Mouse (Mus musculus): ENCODE data around the gene Zfyve1.

DNA sequence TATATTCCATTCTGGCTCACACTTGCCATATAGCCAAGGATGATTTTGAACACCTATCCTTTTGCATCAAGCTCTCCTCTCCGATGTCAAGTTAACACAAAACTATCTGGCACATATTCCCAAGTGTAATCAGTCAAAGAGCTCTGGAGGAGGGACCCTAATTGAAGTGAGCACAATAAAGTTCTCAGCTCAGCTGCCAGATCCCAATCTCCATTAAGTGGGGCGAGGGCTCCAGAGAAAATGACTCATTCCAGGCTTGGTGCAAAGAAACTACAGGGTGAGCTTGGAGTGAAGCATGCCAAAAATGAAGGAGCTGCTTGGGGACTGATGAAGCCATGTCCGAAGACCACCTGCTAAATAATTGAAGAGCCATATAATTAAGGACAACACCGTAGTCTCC is 82.8 kb downstream of the Zfyve1 start:
- no peak for TF ChIP-seq POLR2A (IDR thresholded peaks at IDR 0.05; ENCODE audit: borderline replicate concordance, insufficient read depth, low read length)
- no peak for TF ChIP-seq CTCF (IDR thresholded peaks at IDR 0.05; ENCODE audit: borderline replicate concordance, insufficient read depth, low read depth, low read length)
